Mouse (Mus musculus) bone marrow macrophage, adult 2 months (primary cell): ENCODE measurements around the gene Bcam. TPM values are rescaled to one million over a fixed set of nuclear protein-coding genes. Genes with fewer than 3 reads are reported as not detected.

ENCODE experiments used
- H3K27ac ChIP-seq: 2 replicates; pipeline ENCODE4 v1.5.1; 2012; ENCODE audit warnings: low read depth, low read length; ENCODE audit not compliant: insufficient read depth
- H3K4me1 ChIP-seq: 2 replicates; pipeline ENCODE4 v1.6.1; 2012; ENCODE audit warnings: low read length; ENCODE audit not compliant: control insufficient read depth, insufficient read depth
- H3K4me3 ChIP-seq: 2 replicates; pipeline ENCODE4 v1.5.1; 2012; ENCODE audit warnings: mild to moderate bottlenecking, low read length, moderate library complexity; ENCODE audit not compliant: insufficient read depth
- CTCF ChIP-seq: IDR thresholded peaks from 2 replicates; pipeline ENCODE4 v1.5.1; 2012; ENCODE audit warnings: low read depth, mild to moderate bottlenecking, low read length, moderate library complexity
- POLR2A ChIP-seq: IDR thresholded peaks from 2 replicates; pipeline ENCODE4 v1.6.1; 2012; ENCODE audit warnings: mild to moderate bottlenecking, low read depth, low read length, borderline replicate concordance
- polyA plus RNA-seq: library from polyadenylated mRNA; stranded (reverse); fragments of >200 nt; gene quantifications from 2 replicates; pipeline ENCODE4 v1.2.4, GENCODE M21; 2012; ENCODE audit not compliant: missing spikeins, insufficient read depth, insufficient read length

Bcam gene
- 0.52 and 2.6 TPM in 2 replicates for polyA plus RNA-seq

DNA sequence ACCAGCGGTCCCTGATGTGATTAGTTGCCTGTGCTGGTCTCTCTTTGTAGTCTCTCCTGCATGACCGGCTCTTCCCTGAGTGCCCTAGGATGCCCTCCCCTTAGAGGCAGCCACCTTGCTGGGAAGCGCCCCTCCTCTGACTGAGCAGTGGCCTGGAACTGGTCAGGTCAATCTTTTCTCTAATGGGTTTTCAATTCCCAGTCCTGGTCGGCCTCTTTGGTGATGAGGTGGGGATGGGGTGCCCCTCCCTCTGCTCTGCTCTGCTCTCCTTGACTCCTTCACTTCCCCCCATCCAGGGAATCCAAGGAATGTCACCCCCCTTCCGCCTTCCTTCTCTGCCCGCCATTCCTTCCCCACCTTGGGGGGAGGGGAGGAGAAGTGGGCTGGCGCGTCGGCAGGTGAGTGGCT is at the start of gene Bcam:
Bcam (minus strand) TSS at position 33 of the 408 bp plus-strand sequence.
- H3K4me1 ChIP-seq = peaks cover 4% of the 10 kb centered on the region; the same call in 1 of the 2 replicates
- TF ChIP-seq POLR2A (no peak), CTCF (no peak)
- no peak within 1 kb of the TSS for H3K27ac ChIP-seq
- H3K4me3 ChIP-seq = peak within 1 kb of the TSS; percentile 35

DNA sequence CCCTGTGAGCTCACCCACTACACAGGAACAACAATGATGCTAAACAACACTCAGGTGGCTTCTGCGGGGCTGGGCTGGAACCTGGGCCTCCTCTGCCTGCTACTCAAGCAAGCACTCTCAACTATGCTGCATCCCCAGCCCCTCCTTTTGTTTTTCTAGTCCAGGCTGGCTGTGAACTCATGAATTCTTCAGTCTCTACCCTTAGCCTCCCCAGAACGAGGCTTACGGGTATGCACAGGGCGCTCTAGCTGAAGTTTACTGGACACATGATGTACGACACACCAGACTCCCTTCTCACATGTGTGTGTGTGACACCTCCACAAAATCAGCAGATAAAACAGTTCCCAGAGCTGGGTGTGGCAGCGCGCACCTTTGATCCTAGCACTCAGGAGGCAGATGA is 48.1 kb upstream of the Bcam start:
- Histone ChIP-seq H3K27ac (no peak overlapping the region), H3K4me3 (no peak overlapping the region), H3K4me1 (peaks cover 35% of the 10 kb centered on the region)
- TF ChIP-seq POLR2A = no peak
- no peak for TF ChIP-seq CTCF

DNA sequence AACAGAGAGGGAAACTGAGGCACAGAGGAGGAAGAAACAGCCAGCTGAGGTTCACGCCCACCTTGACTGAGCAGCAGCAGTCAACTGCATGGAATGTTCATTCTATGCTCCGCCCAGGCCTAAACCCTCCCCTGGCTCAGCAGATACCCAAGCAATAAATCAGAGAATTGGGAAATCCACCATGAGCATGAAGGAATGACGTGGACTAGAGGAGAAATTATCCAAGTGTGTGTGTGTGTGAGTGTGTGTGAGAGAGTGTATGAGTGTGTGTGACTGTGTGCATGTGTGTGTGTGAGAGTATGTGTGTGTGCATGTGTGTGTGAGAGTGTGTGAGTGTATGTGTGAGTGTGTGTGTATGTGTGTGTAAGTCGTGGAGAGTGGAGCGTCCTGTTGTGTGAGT is 47.6 kb upstream of the Bcam start:
- H3K4me3 ChIP-seq = no peak overlapping the region
- no peak overlapping the region for H3K27ac ChIP-seq
- no peak for TF ChIP-seq CTCF
- TF ChIP-seq POLR2A = no peak
- peaks cover 36% of the 10 kb centered on the region for H3K4me1 ChIP-seq

DNA sequence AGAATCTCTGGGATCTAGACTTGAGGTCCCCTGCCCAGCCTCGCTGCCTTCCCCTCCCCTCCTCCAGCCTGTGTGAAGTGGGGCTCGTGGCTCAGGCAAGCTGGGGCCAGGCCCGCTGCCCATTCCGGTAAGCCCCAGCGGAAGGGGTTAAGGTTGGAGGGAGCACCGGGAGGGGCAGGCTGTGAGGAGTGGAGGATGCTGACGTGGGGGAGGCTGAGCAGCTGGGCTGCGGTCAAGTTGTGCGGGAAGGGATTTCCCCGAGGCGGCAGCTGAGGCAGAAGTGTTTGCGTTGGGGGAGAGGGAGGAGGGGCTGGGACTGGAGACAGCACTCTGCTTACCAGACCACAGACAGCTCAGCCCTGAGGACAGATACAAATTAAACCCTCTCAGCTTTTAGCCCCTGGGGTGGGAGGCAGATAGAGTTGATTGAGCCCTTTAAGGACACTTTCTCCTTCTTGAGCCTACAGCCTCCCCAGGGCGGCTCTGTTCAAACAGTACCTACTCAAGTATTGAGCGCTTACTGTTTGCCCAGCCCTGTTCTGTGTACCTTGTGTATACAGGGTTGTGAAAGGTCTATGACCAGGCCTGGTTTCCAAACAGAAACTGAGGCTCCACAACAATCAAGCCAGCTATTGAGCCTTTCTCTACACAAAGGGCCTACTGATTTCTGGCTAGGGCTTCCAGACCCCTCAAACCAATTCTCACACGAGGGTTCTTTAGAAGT is 46.7 kb upstream of the Bcam start:
- TF ChIP-seq POLR2A = no peak
- TF ChIP-seq CTCF = no peak
- H3K4me3 ChIP-seq = peak overlapping the region; percentile 62
- peaks cover 37% of the 10 kb centered on the region for H3K4me1 ChIP-seq
- peak overlapping the region; percentile 89 for H3K27ac ChIP-seq

DNA sequence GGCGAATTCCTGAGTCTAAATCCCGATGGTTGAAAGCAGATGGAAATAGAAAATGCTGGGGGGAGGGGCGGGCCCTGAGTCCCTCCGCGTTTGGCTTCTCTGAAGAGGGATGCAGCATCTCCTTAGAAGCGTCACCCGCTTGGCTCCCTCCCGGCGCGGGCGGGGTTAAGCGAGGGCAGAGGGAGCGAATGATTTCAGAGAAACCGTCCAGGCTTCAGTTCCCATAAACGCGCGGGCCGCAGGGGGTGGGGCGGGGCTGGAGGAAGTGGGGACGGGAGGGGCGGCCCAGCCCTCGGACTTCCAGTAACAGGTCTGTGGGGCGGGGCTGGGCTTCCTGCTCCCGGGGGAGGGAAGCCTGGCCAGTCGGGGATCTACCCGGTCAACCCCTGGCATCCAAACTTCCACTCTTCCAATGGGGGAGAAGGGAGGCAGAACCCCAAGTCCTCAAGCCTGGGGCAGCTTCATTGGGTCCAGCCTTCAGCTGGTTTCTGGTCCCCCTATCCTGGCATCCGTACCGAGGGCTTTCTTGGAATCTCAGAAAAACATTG is 45.5 kb upstream of the Bcam start:
- no peak for TF ChIP-seq POLR2A
- no peak for TF ChIP-seq CTCF
- peaks cover 29% of the 10 kb centered on the region for H3K4me1 ChIP-seq
- H3K4me3 ChIP-seq = peak overlapping the region; percentile 62
- H3K27ac ChIP-seq = peak overlapping the region; percentile 89

DNA sequence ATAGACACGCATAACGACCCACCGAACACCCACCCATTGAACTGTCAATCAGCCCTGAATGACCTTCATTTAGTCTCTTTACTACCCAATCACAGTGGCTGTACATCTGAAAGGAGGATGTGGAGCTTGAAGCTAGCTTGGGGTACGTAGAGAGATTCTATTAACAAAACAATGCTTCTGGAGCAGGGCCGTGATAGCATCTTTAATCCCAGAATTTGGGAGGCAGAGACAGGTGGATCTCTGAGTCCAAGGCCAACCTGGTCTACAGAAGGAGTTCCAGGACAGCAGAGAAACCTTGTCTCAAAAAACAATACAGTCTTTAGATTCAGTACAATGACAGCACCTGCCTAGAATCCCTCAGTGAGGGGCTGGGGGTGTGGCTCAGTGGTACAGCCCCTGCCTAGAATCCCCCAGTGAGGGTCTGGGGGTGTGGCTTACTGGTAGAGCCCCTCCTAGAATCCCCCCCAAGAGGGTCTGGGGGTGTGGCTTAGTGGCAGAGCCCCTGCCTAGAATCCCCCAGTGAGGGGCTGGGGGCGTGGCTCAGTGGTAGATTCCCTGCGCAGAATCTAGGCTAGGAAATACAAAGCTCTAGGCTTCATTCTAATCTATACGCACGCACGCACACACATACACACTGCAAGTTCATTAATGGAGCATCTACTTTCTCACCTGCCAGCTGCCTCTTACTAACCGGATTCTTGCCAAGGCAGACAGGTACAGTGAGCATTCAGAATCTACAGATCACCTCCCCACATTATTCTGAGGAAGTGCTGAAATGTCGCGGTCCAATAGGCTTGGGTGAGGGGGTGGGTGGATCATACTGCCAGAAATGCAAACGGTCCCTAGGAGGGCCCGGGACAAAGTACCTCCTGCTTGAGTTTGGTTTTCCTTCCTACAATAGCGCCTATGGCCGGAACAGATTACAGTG is 44.7 kb upstream of the Bcam start:
- peak overlapping the region; percentile 44 for H3K4me3 ChIP-seq
- peak overlapping the region; percentile 46 for H3K27ac ChIP-seq
- peaks cover 29% of the 10 kb centered on the region for H3K4me1 ChIP-seq
- TF ChIP-seq POLR2A = no peak
- TF ChIP-seq CTCF = no peak

DNA sequence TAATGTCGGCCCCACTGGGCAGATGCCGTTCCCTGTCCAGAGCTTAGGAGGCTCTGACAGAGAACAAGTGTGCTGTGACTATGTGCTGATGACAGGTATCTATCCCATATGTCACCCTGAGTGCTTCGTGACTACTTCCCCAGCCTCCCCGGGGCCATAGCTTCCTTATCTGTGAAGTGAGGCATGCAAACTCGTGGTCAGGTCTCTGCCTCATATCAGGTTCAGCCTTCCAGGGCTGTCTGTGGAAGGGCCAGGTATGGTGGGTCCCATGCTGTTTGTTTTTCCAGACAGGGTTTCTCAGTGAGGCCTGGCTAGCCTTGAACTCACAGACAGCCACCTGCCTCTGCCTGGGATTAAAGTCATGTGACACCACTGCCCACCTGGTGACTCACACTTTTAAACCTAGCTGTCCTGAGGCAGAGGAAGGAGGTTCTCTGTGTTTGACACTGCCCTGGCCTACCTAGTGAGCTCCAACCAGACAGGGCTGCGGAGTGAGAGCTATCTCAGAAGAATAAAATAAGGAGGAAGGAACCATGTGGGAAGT is 42.8 kb upstream of the Bcam start:
- Histone ChIP-seq H3K4me3 (no peak overlapping the region), H3K27ac (no peak overlapping the region), H3K4me1 (peaks cover 28% of the 10 kb centered on the region)
- no peak for TF ChIP-seq POLR2A
- TF ChIP-seq CTCF = no peak

DNA sequence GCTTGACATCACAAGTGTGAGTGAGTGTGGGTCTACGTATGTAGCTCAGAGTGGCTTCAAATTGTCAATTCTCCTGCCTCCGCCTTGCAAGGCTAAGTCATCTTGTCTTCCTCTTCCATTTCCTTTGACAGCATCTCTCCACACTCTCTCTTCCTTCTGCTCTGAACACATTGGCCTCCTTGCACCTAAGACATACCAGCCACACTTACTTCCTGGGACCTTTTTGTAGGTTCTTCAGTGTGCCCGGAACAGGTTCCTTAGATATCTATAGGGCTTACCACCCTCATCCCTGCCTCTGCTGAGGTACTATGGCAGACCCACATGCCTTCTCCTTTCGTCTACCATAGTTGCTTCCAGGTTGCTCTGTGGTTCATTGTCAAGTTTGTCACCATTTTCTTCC is 42.3 kb upstream of the Bcam start:
- Histone ChIP-seq H3K4me3 (no peak overlapping the region), H3K4me1 (peaks cover 23% of the 10 kb centered on the region), H3K27ac (no peak overlapping the region)
- TF ChIP-seq CTCF (no peak), POLR2A (no peak)

DNA sequence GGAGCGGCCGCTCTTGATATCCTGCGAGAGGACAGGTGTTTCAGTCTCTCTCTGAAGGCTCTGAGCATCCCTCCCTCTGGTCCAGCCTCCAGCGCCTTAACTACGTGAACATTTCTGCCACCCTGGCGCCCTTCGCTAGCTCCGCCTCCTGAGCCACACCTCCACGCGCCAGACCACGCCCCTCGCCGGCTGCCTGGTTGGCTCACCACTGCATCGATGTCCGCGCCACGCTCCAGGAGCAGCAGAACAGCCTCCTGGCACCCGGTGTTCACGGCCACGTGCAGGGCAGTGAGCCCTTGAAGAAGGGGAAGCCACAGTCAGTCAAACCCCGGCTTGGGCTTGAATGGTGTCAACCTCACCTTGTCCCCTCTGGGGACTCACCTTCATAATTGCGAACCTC is 40.3 kb upstream of the Bcam start:
- TF ChIP-seq POLR2A (no peak), CTCF (no peak)
- H3K27ac ChIP-seq = no peak overlapping the region
- H3K4me1 ChIP-seq = peaks cover 18% of the 10 kb centered on the region
- H3K4me3 ChIP-seq = no peak overlapping the region

DNA sequence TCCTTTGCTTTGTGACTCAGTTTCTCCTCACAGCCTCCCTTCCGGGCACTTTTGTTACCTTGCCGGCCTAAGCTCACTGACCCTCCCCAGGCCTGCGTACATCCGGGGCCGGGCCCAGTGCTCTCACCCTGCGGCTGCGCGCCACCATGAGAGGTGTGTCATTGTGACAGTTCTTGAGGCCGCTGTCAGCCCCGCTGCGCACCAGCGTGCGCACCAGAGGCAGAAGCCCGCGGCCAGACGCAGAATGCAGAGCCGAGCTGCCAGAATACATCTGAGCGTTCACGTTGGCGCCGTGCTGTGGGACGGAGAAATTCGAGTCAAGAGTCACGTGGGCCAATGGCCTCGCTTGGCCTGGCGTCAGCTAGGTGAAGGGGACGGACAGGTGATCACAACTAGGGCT is 38.6 kb upstream of the Bcam start:
- peaks cover 13% of the 10 kb centered on the region for H3K4me1 ChIP-seq
- TF ChIP-seq POLR2A (no peak), CTCF (no peak)
- H3K4me3 ChIP-seq = no peak overlapping the region
- no peak overlapping the region for H3K27ac ChIP-seq
